Mouse (Mus musculus) spleen, adult 2 months (tissue): ENCODE data around the gene Smg1. TPM values are rescaled to one million over a fixed set of nuclear protein-coding genes. Genes with fewer than 3 reads are reported as not detected.

Source experiments
- DNase-seq, 2 experiments: peaks; one replicate each; pipeline versions ENCODE4 v3.0.0 to v3.0.0-alpha.2; 2012 to 2021; ENCODE audit warnings: low spot score in 2 of 2, low read depth in 1 of 2
- H3K27ac ChIP-seq: fragments of 200-500 bp; 2 replicates; pipeline ENCODE4 v1.5.1; 2012; ENCODE audit warnings: low read length, inconsistent platforms; ENCODE audit not compliant: insufficient read depth
- H3K27me3 ChIP-seq: fragments of 200-500 bp; 2 replicates; pipeline ENCODE4 v1.6.1; 2012; ENCODE audit warnings: mild to moderate bottlenecking, moderate library complexity, low read length, inconsistent platforms; ENCODE audit not compliant: control insufficient read depth, insufficient read depth
- H3K36me3 ChIP-seq: fragments of 200-500 bp; 2 replicates; pipeline ENCODE4 v1.6.1; 2012; ENCODE audit warnings: mild to moderate bottlenecking, low read length, inconsistent platforms; ENCODE audit not compliant: control insufficient read depth, insufficient read depth
- H3K4me1 ChIP-seq: fragments of 200-500 bp; 2 replicates; pipeline ENCODE4 v1.6.1; 2011; ENCODE audit warnings: inconsistent platforms; ENCODE audit not compliant: control insufficient read depth, insufficient read depth, insufficient read length
- H3K4me3 ChIP-seq: fragments of 200-500 bp; 2 replicates; pipeline ENCODE4 v1.5.1; 2011; ENCODE audit warnings: mild to moderate bottlenecking, inconsistent platforms; ENCODE audit not compliant: insufficient read depth, insufficient read length; ENCODE audit errors: extremely low read depth
- CTCF ChIP-seq: fragments of 200-500 bp; IDR thresholded peaks from 2 replicates; pipeline ENCODE4 v1.5.1; 2011; ENCODE audit warnings: mild to moderate bottlenecking, inconsistent platforms; ENCODE audit not compliant: insufficient read depth, insufficient read length, insufficient replicate concordance; ENCODE audit errors: extremely low read depth
- POLR2A ChIP-seq: fragments of 200-500 bp; IDR thresholded peaks from 2 replicates; pipeline ENCODE4 v1.6.1; 2011; ENCODE audit warnings: low read depth, low read length, inconsistent platforms
- WGBS: fragments of 180-500 bp; shearing (Covaris S2); methylation state at CpG from one replicate; pipeline ENCODE4 v1.1.7; 2018; 5-methylcytosine and 5-hydroxymethylcytosine counted together
- polyA plus RNA-seq: library from polyadenylated mRNA; depleted of rRNA; stranded (reverse); fragments of >200 nt; gene quantifications from 2 replicates; pipeline ENCODE4 v1.2.3, GENCODE M21; 2012; rRNA removed

The Smg1 gene
- polyA plus RNA-seq, 1 experiment, result 32.6 TPM

- TF ChIP-seq CTCF, result no peak
- no peak for TF ChIP-seq POLR2A
- Histone ChIP-seq H3K27me3 (no peaks in the 10 kb centered on the region), H3K36me3 (no peaks in the 10 kb centered on the region), H3K27ac (no peak overlapping the region), H3K4me3 (no peak overlapping the region), H3K4me1 (no peaks in the 10 kb centered on the region)
- 60% methylated on average over 7 of the region's 7 CpGs for WGBS
- no peak for DNase-seq
Observed at GRCm38 (mm10) chr7:118097615-118098014, 145.9 kb downstream of the Smg1 start.

Other genes starting within 250 kb of the Smg1 start
- 812 and 1,187 TPM in 2 replicates for gene Rps15a, start 127.5 kb downstream of the Smg1 start, polyA plus RNA-seq
- 56.6 and 61.6 TPM in 2 replicates for gene Arl6ip1, start 114.0 kb downstream of the Smg1 start, polyA plus RNA-seq
- gene Syt17, start 204.6 kb upstream of the Smg1 start, polyA plus RNA-seq, result 0.12 and 0.25 TPM in 2 replicates
- 7.6 and 10.4 TPM in 2 replicates for gene Itpripl2, start 248.3 kb upstream of the Smg1 start, polyA plus RNA-seq